Mouse (Mus musculus): ENCODE measurements around the gene Rbfox1. TPM values are rescaled to one million over a fixed set of nuclear protein-coding genes. Genes with fewer than 3 reads are reported as not detected.

Rbfox1 gene
- polyA plus RNA-seq, 1 experiment from 2014 or later: 13.9 TPM

DNA sequence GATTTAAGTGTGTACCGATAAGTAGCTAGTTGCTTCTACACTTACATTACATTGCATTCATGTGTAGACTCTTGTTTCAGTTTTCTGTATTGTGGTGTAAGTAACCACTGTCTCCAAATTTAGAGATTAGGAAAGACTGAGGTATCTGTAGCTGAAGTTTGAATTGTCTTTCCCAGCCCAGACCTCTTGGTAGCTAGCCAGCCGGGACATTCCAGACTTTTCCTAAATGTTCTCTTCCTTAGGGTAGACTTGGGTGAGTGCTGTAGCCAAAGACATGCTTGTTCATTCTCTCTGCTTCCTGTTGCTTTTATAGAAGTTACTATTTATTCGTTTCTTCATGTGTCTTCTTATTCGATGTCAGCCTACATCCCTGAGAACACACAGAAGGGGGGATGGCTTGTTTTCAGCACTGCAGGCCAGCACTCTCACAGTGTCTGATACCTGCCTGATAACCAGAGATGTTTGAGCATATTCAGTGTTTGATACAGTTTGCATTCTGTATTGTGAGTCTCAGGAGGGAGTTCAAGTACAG is 538.8 kb downstream of the Rbfox1 start:
- Histone ChIP-seq H3K4me1 (ENCODE audit: control insufficient read depth, insufficient read depth, low read length) (no peaks in the 10 kb centered on the region; the same call in 1 of the 2 replicates), H3K27me3 (replicated peaks; ENCODE audit: control insufficient read depth, insufficient read depth, low read length) (no peaks in the 10 kb centered on the region), H3K27ac (replicated peaks; ENCODE audit: low read depth, low read length) (no peak overlapping the region), H3K9me3 (ENCODE audit: control insufficient read depth, low read length) (no peaks in the 10 kb centered on the region), H3K36me3 (ENCODE audit: control insufficient read depth, insufficient read depth, low read length) (no peaks in the 10 kb centered on the region), H3K4me2 (ENCODE audit: low read depth, low read length) (no peak overlapping the region), H3K4me3 (ENCODE audit: low read depth, low read length) (no peak overlapping the region), H3K9ac (ENCODE audit: low read depth, low read length) (no peak overlapping the region)
- WGBS: 80% methylated on average over 4 of the region's 4 CpGs
- DNase-seq (ENCODE audit: low spot score) (no peak), ATAC-seq (ENCODE audit: low read depth) (no peak)

- Histone ChIP-seq H3K9ac (ENCODE audit: low read depth, low read length) (no peak overlapping the region), H3K4me2 (ENCODE audit: low read depth, low read length) (no peak overlapping the region), H3K36me3 (ENCODE audit: control insufficient read depth, insufficient read depth, low read length) (no peaks in the 10 kb centered on the region), H3K9me3 (ENCODE audit: control insufficient read depth, low read length) (no peaks in the 10 kb centered on the region), H3K4me1 (ENCODE audit: control insufficient read depth, insufficient read depth, low read length) (no peaks in the 10 kb centered on the region; the same call in 1 of the 2 replicates), H3K4me3 (ENCODE audit: low read depth, low read length) (no peak overlapping the region), H3K27ac (replicated peaks; ENCODE audit: low read depth, low read length) (no peak overlapping the region), H3K27me3 (replicated peaks; ENCODE audit: control insufficient read depth, insufficient read depth, low read length) (no peaks in the 10 kb centered on the region)
- no peak for DNase-seq (ENCODE audit: low spot score)
- ATAC-seq (ENCODE audit: low read depth): no peak
- 71% methylated on average over 2 of the region's 2 CpGs for WGBS
Observed at GRCm38 (mm10) chr16:6424738-6425137, 539.6 kb downstream of the Rbfox1 start.

GRCm38 (mm10) chr16:6427292-6428281 is 542.4 kb downstream of the Rbfox1 start:
- Histone ChIP-seq H3K9me3 (ENCODE audit: control insufficient read depth, low read length) (no peaks in the 10 kb centered on the region), H3K36me3 (ENCODE audit: control insufficient read depth, insufficient read depth, low read length) (no peaks in the 10 kb centered on the region), H3K4me2 (ENCODE audit: low read depth, low read length) (no peak overlapping the region), H3K27me3 (replicated peaks; ENCODE audit: control insufficient read depth, insufficient read depth, low read length) (no peaks in the 10 kb centered on the region), H3K4me1 (ENCODE audit: control insufficient read depth, insufficient read depth, low read length) (no peaks in the 10 kb centered on the region; the same call in 1 of the 2 replicates), H3K27ac (replicated peaks; ENCODE audit: low read depth, low read length) (no peak overlapping the region), H3K9ac (ENCODE audit: low read depth, low read length) (no peak overlapping the region), H3K4me3 (ENCODE audit: low read depth, low read length) (no peak overlapping the region)
- DNase-seq (ENCODE audit: low spot score) (peak; percentile 8), ATAC-seq (ENCODE audit: low read depth) (no peak)
- WGBS: 52% methylated on average over 12 of the region's 12 CpGs

GRCm38 (mm10) chr16:6430981-6431380 is 545.8 kb downstream of the Rbfox1 start:
- Histone ChIP-seq H3K9me3 (ENCODE audit: control insufficient read depth, low read length) (no peaks in the 10 kb centered on the region), H3K27ac (replicated peaks; ENCODE audit: low read depth, low read length) (no peak overlapping the region), H3K4me1 (ENCODE audit: control insufficient read depth, insufficient read depth, low read length) (no peaks in the 10 kb centered on the region; the same call in 1 of the 2 replicates), H3K27me3 (replicated peaks; ENCODE audit: control insufficient read depth, insufficient read depth, low read length) (no peaks in the 10 kb centered on the region), H3K9ac (ENCODE audit: low read depth, low read length) (no peak overlapping the region), H3K4me3 (ENCODE audit: low read depth, low read length) (no peak overlapping the region), H3K4me2 (ENCODE audit: low read depth, low read length) (no peak overlapping the region), H3K36me3 (ENCODE audit: control insufficient read depth, insufficient read depth, low read length) (no peaks in the 10 kb centered on the region)
- DNase-seq (ENCODE audit: low spot score): no peak
- 94% methylated on average over 2 of the region's 2 CpGs for WGBS
- no peak for ATAC-seq (ENCODE audit: low read depth)

GRCm38 (mm10) chr16:6436445-6436844 is 551.3 kb downstream of the Rbfox1 start:
- Histone ChIP-seq H3K27me3 (replicated peaks; ENCODE audit: control insufficient read depth, insufficient read depth, low read length) (no peaks in the 10 kb centered on the region), H3K9ac (ENCODE audit: low read depth, low read length) (no peak overlapping the region), H3K27ac (replicated peaks; ENCODE audit: low read depth, low read length) (no peak overlapping the region), H3K4me2 (ENCODE audit: low read depth, low read length) (no peak overlapping the region), H3K4me1 (ENCODE audit: control insufficient read depth, insufficient read depth, low read length) (no peaks in the 10 kb centered on the region), H3K36me3 (ENCODE audit: control insufficient read depth, insufficient read depth, low read length) (no peaks in the 10 kb centered on the region), H3K9me3 (ENCODE audit: control insufficient read depth, low read length) (no peaks in the 10 kb centered on the region), H3K4me3 (ENCODE audit: low read depth, low read length) (no peak overlapping the region)
- ATAC-seq (ENCODE audit: low read depth) (no peak), DNase-seq (ENCODE audit: low spot score) (no peak)
- WGBS: 58% methylated on average over 2 of the region's 2 CpGs

DNA sequence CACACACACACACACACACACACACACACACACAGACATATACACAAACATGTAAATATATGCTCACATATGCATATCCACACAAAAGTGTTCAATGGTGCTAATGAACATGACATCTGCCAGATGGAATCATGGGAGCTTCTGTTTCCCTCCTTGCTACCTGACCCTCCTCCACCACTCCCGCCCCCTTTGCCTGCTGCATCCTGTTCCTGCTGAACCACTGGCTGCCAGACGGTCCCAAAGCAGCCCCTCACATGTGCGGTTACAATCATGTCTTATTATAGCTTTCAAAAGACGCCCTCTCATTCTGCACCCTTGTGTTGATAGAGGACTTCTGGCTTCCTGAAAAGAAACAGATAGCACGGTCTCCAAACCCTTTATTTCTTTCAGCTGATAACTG is 563.1 kb downstream of the Rbfox1 start:
- Histone ChIP-seq H3K36me3 (ENCODE audit: control insufficient read depth, insufficient read depth, low read length) (no peaks in the 10 kb centered on the region), H3K4me1 (ENCODE audit: control insufficient read depth, insufficient read depth, low read length) (no peaks in the 10 kb centered on the region), H3K9ac (ENCODE audit: low read depth, low read length) (no peak overlapping the region), H3K27ac (replicated peaks; ENCODE audit: low read depth, low read length) (no peak overlapping the region), H3K4me2 (ENCODE audit: low read depth, low read length) (peak overlapping the region; percentile 34), H3K27me3 (replicated peaks; ENCODE audit: control insufficient read depth, insufficient read depth, low read length) (no peaks in the 10 kb centered on the region), H3K9me3 (ENCODE audit: control insufficient read depth, low read length) (no peaks in the 10 kb centered on the region), H3K4me3 (ENCODE audit: low read depth, low read length) (no peak overlapping the region)
- DNase-seq (ENCODE audit: low spot score) (peak; percentile 36), ATAC-seq (ENCODE audit: low read depth) (peak; percentile 63; the same call in 1 of the 2 replicates)
- WGBS: 22% methylated on average over 5 of the region's 5 CpGs

DNA sequence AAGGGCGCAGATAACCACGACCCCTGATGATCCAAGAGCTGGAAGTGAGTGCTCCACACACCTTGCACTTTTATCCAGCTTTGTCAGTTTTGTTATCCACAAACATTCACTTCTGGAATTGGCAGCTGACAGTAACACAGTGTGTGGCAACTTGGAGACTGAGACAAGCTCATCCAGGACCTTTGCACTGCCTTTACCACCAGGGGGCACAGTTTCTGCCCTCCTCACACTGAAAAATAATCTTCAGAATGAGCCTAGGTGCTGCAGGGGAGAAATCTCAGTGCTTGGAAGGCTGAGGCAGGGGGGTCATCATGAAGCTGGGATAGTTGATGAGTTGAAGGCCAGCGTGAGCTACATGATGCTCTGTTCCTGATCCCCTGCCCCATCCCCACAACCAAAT is 570.2 kb downstream of the Rbfox1 start:
- no peak overlapping the region for H3K27ac ChIP-seq (replicated peaks; ENCODE audit: low read depth, low read length)
- H3K4me2 ChIP-seq (ENCODE audit: low read depth, low read length): no peak overlapping the region
- no peaks in the 10 kb centered on the region for H3K36me3 ChIP-seq (ENCODE audit: control insufficient read depth, insufficient read depth, low read length)
- no peak overlapping the region for H3K4me3 ChIP-seq (ENCODE audit: low read depth, low read length)
- WGBS: 81% methylated on average over 3 of the region's 3 CpGs
- H3K4me1 ChIP-seq (ENCODE audit: control insufficient read depth, insufficient read depth, low read length): no peaks in the 10 kb centered on the region
- ATAC-seq (ENCODE audit: low read depth) (no peak), DNase-seq (ENCODE audit: low spot score) (no peak)
- no peaks in the 10 kb centered on the region for H3K27me3 ChIP-seq (replicated peaks; ENCODE audit: control insufficient read depth, insufficient read depth, low read length)
- H3K9ac ChIP-seq (ENCODE audit: low read depth, low read length): no peak overlapping the region
- no peaks in the 10 kb centered on the region for H3K9me3 ChIP-seq (ENCODE audit: control insufficient read depth, low read length)

- H3K9ac ChIP-seq (ENCODE audit: low read depth, low read length): no peak overlapping the region
- no peaks in the 10 kb centered on the region for H3K4me1 ChIP-seq (ENCODE audit: control insufficient read depth, insufficient read depth, low read length)
- H3K36me3 ChIP-seq (ENCODE audit: control insufficient read depth, insufficient read depth, low read length): no peaks in the 10 kb centered on the region
- ATAC-seq (ENCODE audit: low read depth) (no peak), DNase-seq (ENCODE audit: low spot score) (no peak)
- 42% methylated on average over 1 of the region's 1 CpGs for WGBS
- no peak overlapping the region for H3K4me2 ChIP-seq (ENCODE audit: low read depth, low read length)
- H3K27me3 ChIP-seq (replicated peaks; ENCODE audit: control insufficient read depth, insufficient read depth, low read length): no peaks in the 10 kb centered on the region
- no peak overlapping the region for H3K4me3 ChIP-seq (ENCODE audit: low read depth, low read length)
- no peaks in the 10 kb centered on the region for H3K9me3 ChIP-seq (ENCODE audit: control insufficient read depth, low read length)
- H3K27ac ChIP-seq (replicated peaks; ENCODE audit: low read depth, low read length): no peak overlapping the region
Observed at GRCm38 (mm10) chr16:6479094-6479590, 594.0 kb downstream of the Rbfox1 start.

Data from embryonic facial prominence, embryonic 14.5 days (tissue).